Mouse (Mus musculus) left cerebral cortex, postnatal 25 days (tissue): Measurements from ENCODE around the gene Nanp. TPM values are rescaled to one million over a fixed set of nuclear protein-coding genes. Genes with fewer than 3 reads are reported as not detected.

ENCODE experiments used
- DNase-seq, 2 experiments: peaks; one replicate each; pipeline ENCODE4 v3.0.0; 2022; ENCODE audit warnings: low spot score in 2 of 2, mixed read lengths in 1 of 2
- intact Hi-C: fragments of 180-260 bp; cut with DNase I; formaldehyde crosslinking; loops from one replicate; pipeline ENCODE4 v1.15.1; 2025
- total RNA-seq, 2 experiments: library from RNA; stranded (reverse); gene quantifications; 2 replicates each; pipeline ENCODE4 v1.2.3; 2021

Gene Nanp
- total RNA-seq, result 10 to 100 TPM; 25.1 to 31.1 TPM

DNA sequence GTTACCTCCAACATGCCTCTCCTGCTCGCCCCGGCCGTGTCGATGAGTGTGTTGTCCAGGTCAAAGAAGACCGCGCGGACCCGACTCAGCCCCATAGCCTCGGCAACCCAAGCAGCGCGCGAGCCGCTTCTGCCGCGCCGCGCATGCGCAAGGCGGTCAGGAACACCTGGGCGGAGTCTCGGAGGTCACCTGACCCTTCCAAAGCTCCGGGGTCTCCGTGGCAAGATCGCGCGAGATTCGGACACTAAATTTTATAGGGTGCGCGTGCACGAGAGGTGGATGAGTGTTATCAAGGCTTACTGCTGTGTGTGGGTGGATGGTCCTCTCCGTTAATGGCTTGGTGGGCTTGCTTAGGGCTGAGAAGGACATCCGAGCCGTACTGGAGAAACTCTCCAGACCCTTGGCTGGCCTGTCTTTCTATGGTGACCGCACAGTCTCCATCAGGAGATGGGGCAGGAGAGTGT lies at the start of gene Nanp, which contains the start of gene Ninl:
Nanp (minus strand) TSS at position 167 of the 464 bp plus-strand sequence.
Ninl (minus strand) TSS at position 151 of the 464 bp plus-strand sequence.
- intact Hi-C loops, result no loop called here
- peak; percentile 90 to 95 for DNase-seq

DNA sequence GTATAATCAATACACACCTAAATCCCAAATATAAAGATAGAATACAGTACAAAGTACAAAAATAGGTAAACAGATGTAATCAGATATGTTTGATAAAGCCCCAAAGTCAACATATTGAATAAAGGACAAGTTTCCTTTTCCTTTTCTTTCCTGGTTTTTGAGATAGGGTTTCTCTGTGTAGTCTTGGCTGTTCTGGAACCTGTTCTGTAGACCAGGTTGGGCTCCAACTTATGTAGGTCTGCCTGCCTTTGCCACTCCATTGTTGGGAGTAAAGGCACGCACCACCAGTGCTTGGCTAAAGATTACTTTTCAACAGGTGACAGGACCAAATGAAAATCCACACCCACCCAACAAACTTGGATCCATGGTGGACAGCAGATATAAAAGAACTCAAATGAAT lies 17.4 kb upstream of the Nanp start:
- DNase-seq, result no peak
- intact Hi-C loops, result no loop called here

DNA sequence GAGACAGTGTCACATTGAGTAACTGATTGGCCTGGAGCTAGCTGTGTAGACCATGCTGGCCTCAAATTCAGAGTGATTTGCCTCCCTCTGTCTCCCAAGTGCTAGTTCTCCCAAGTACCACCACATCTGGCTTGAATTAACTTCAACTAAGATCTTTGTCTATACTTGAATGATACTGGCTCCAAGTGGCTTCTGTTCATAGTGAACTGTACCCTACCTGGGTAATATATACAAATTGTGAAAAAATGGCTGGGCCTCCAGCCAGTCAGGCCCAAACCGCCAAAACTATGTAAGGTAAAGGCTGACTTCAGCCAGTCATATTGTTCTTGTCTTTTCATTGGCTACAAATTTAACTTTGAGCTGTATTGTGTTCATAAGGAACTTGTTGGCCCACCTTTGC lies 1.2 kb upstream of the Nanp start:
- intact Hi-C loops, result no loop called here
- DNase-seq, result no peak

DNA sequence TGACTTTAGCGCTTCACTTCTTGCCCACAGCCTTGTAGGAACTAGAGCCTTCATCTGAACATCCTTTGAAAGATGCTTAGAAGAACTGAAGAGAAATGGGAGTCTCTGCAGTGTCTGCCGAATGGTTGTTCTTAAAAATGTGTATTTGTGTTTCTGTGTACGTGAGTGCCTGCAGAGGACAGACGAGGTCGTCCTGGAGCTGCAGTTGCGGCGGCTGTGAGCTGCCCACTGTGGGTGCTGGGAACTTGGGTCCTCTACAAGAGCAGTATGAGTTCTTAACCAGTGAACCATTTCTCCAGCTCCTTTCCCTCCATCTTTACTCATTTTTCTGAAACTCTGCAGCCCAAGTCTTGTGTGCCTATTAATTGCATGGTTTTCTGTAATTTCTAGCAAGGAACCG lies 528 bp upstream of the Nanp start:
- intact Hi-C loops, result no loop called here
- no peak for DNase-seq

DNA sequence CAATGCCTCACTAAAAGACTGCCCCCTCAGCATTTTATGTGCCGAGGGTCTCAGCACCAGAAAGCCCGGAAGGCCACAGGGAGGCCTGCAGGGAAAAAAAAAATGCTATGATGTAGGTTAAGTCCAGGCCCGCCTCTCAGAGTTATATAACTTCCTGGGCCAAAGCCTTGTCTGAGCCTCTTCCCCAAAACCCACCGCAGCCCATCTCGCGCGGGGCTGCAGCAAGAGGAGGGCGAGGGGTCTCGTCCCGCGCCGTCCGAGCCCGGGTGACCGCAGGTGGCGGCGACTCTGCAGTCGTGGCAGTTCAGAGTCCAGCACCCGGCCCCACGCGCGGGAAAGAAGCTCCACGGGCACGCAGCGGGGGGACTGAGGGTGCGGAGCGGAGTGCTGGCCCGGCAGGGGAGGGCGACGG lies 381 bp downstream of the Nanp start:
- DNase-seq, result peak in 1 of 2 experiments; percentile 65
- intact Hi-C loops, result no loop called here

DNA sequence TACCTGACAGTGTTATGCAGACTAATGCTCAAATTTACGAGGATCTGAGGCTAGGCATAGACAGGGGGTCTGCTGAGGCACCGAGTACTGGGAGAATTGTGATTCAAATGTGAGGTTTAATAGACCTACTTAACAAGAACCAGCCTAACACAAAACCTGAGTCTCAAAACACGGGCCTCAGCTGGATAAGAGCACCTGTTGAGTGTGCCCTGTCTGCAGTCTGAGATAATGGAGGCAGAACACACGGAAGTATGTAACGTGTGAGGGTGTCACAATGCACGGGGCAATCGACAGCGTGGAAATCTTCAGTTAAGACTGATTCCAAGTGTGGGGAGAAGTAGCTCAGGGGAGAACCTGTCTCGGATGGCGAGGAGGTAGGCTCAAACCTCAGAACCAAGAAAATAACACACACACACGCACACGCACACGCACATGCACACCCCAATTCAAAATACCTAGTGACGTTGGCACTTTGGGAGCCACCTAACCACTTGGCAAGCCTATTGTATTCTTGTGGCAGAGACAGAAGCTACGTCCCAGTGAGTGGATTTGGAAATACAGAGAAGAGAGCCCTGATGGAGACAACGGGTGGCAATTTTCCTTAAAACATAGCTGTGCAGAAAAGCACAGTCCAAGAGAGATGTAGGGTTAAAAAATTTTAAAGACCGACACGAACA lies 1.2 kb downstream of the Nanp start:
- intact Hi-C loops, result no loop called here
- DNase-seq, result peak in 1 of 2 experiments; percentile 25

DNA sequence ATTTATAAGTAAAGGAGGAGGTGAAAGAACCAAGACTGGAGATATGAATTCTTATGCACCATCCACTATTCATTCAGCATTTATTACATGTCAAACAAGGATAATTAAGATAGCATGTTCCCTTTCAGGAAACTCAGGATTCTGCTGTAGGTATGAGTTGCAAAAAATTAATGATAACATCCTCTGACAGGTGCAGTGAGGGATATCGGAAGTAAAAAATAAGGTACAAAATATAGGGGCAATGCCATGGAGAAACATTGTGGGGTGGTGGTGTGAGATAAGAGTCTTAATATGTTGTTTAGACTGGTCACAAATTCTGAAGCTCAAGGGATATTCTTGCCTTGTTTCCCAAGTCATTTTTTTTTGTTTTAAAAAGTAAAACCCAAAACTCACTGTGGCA lies 1.9 kb downstream of the Nanp start:
- DNase-seq, result no peak
- intact Hi-C loops, result no loop called here

DNA sequence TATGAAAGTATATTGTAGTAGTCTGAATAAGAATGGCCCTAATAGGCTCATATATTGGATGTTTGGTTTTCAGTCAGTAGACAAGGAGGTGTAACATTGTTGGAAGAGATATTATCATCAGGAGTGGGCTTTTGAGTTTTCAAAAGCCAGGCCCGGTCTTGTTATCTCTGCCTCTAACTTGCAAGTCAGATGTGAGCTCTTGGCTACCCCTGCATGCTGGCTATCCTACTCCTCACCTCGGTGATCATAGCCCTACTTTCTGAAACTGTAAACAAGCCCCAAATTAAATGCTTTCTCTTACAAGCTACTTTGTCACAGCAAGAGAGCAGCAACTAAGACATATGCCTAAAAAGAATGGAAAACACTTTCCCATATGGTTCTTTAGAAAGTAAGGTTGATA lies 2.5 kb downstream of the Nanp start:
- intact Hi-C loops, result no loop called here
- DNase-seq, result no peak

DNA sequence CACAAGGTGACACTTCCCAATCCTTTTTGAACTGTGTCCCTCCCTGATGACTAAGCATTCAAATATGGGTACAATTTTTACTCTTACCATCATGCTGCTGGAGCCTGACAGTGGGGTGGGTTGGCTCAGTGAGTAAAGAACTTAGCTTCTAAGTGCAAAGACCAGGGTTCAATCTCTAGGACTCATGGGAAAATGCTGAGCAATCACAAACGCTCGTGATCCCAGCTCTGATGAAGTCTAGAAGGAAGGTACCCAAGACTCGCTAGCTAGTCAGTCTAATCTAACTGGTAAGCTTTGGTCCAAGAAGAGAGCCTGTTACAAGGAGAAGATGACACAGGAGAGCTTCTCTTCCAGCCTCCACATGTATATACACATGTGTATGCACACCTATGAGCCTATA lies 4.8 kb downstream of the Nanp start:
- no peak for DNase-seq
- intact Hi-C loops, result no loop called here

DNA sequence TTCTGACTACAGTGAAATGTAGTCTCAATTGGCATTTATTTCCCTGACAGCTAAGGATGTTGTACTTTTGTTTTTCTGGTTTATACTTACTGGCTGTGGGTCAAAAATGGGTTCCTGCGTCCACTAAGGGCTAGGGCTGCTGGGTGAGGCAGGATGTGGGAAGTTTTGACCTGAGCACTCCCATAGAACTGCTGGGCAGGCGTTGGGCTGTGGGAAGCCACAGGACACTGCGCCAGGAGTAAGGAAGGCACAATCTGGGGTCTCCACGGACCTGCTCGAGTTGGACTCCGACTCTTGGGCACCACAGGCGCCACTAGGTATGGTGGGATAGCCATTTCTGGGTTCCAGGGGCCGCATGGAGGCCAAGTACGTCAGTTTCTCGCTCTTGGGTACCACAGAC lies 18.0 kb downstream of the Nanp start:
- intact Hi-C loops, result no loop called here
- no peak for DNase-seq

DNA sequence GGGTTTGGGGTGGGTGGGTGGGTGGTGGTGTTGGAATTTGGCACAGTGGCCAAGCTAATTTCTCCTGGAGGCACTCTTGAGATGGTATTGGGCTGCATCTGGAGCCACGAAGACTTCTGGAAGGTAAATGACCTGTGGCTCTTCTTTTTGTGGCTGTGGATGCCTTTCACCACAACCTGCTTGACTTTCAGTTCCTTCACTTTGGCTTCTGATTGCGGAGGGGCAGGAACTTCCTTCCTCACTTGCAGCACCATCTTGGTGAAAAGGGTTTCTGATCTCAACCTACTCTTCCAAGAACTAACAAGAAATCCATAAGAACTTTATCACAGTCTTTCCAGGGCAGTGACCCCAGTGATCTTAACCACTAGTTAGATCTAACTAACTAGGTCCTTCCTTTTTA lies 23.9 kb downstream of the Nanp start:
- intact Hi-C loops, result no loop called here
- DNase-seq, result no peak

DNA sequence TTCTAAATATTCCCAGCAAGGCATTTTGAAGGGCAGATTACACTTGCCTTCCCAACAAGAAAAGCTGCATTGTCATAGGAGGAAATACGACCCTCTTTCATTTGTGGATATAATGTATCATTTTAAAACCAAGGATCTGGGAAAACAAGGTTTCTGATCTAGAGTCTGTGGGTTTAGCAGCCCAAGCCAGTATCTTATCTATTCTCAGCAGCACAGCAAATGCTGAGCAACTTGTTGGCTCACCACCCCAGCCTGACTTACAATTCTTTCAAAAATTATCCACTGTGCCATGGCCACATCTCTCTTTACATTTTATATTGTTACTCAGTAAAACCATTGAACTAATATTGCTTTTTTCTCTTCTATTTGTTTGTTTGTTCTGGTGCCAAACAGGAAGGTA lies 27.9 kb downstream of the Nanp start:
- intact Hi-C loops, result no loop called here
- DNase-seq, result no peak

DNA sequence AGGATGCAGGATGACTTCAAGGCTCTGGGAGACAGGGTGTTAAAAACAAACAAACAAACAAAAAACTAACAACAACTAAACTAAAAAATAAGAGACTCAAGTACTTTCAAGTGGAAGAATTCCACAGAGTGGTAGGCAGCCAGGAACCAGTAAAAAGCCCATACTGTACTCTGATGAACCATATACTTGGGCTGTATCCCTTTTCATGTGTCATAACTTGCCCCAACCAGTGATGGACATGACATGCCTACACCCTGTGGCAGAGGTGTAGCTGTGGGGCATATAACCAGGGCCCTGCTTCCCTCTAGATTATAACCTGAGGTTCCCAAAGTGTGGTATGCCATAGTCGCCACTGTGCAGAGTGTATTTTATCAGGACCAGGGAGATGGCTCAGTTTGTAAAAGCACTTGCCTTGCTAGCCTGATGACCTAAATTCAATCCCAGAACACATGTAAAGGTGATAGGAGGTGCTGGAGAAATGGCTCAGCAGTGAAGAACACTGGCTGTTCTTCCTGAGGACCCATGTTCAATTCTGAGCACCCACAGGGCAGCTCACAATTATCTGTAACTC lies 29.6 kb downstream of the Nanp start:
- intact Hi-C loops, result loop anchor here (10.0 kb wide), 1 partner anchor 205 kb away; no protein-coding TSS in a partner anchor
- DNase-seq, result no peak

DNA sequence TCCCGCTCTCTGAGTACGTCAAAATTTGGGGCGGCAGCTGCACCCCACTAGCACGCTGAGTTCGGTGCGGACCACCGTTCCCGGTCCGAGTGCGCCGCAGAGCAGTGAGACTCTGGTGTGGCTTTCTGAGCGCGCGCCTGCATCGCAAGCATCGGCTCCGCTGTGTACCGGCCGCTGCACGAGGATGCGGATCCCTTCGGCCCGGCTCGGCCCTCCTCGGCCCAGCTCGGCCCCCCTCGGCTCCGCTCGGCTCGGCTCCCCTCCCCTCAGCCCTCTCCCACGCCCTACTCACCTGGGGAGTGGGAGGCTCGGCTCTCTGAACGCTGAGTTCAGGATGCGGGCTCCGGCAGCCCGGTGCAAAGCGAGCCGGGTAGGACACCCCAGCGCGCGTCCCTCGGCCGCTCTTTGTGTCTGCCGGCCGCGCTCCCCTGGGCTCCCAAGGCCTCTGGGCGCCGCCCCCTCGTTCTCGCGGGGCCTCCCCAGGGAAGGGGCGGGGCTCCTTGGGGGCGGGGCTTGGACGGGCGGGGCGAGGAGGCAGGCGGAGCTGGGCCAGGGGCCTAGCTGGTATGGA lies 30.2 kb downstream of the Nanp start:
- intact Hi-C loops, result loop anchor here (10.0 kb wide), 1 partner anchor 204 kb away; no protein-coding TSS in a partner anchor
- peak; percentile 67 to 76 for DNase-seq

DNA sequence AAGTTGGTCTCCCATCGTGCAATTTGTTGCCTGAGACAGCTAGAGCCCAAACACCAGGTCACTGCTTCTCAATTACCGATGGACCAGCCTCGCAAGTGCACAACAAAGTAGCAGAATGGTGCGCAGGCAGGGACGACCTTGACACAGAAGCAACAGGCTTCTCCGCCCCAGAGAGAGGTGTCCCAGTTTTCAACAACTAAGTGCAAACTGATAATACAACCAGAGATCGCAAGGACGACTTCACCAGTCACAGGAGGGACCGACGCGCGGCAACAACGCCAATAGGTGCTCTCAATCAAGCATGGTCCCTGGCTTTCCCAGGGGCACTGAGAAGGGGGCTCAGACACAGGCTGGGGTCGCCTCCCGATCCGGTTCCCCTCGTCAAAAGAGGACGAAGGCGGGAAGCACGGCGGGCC lies 30.7 kb downstream of the Nanp start:
- intact Hi-C loops, result loop anchor here (10.0 kb wide), 1 partner anchor 204 kb away; no protein-coding TSS in a partner anchor
- DNase-seq, result no peak

DNA sequence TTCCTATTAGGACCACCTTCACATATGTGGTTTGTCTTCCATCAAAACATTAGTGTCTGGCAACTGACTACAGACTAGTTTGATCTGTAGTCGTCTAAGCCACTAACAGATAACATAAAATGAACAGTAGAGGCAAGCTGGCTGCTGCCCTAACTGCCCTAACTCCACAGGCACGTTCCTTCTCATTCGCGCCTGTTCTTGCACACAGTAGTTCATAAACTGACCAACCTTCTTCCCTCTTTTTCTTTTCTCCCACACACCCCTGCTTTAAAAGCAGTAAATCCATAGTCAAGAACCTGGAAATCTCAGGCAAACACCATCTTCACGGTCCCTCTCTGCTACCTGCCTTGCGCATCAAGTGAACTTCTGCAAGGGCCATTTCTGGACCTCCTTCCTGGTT lies 31.2 kb downstream of the Nanp start:
- DNase-seq, result no peak
- intact Hi-C loops, result loop anchor here (10.0 kb wide), 1 partner anchor 203 kb away; no protein-coding TSS in a partner anchor

DNA sequence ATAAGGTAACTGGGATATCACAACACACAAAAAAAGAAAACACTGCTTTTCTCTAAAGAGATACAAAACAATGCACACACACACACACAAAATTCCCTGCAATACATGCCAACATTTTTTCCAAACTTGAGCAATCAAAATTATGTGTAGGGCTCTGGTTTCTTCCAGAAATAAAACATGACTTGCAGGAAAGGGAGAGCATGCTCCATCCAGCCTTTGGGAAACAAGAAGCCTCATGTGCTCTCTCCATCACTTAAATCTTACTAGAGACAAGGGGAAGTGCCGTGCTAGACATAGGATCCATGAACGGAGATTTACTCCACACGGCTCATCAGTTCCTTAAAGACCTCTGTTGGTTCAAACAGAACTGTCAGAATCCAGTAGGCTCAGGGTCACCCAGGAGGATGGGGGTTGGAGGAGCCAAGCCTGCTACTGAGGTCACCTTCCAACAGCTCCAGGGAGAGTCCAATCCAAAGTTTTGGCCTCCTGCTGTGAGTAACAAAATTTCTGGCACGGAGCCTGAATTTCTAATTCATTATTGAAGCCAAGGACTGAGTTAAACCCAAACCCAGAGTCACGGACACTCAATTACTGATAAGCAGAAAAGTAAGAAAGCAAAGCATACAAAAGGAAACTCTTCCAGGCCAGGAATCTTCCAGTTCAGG lies 32.8 kb downstream of the Nanp start:
- DNase-seq, result no peak
- intact Hi-C loops, result loop anchor here (10.0 kb wide), 1 partner anchor 202 kb away; no protein-coding TSS in a partner anchor

DNA sequence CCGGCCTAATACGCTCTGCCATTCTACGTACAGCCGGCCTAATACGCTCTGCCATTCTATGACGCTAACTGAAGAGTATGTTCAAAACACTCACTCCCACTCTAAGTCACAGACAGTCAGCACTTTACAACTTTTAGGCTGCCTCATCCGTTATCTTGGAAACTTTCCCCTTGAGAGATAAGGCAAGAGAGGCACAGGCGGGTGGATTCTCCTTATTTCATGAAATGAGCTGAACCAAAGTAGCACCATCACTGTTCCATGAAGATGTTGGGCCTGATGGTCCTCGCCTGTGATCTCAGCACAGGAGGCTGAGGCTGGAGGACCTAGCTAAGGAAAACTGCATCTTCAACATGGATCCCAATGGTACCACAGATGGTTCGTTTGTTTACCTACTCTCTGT lies 34.8 kb downstream of the Nanp start:
- intact Hi-C loops, result loop anchor here (5.0 to 10.0 kb wide), 5 partner anchors 82 to 392 kb away; partner anchors contain the start of gene Gins1

DNA sequence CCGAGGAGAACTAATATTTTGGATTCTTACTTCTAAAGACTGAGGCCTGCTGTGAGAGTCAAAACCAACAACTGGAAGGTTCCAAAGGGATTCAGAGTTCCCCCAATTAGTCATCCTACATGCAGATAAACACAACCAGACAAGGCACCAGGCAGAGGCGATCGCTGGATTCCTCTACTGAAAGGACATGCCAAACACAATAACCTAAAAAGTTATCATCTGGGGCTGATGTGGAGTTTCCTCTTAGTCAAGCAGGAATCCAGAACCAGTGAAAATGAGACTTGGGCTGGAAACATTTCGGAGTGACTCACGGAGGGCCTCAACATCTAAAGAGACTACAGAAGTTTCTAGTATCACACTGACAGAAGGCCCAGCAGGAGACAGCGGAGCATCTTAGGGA lies 35.4 kb downstream of the Nanp start:
- intact Hi-C loops, result loop anchor here (5.0 to 10.0 kb wide), 5 partner anchors 81 to 391 kb away; partner anchors contain the start of gene Gins1
- no peak for DNase-seq

More for the DNA sequence above, 34.8 kb downstream of the Nanp start:
- no peak for DNase-seq

DNA sequence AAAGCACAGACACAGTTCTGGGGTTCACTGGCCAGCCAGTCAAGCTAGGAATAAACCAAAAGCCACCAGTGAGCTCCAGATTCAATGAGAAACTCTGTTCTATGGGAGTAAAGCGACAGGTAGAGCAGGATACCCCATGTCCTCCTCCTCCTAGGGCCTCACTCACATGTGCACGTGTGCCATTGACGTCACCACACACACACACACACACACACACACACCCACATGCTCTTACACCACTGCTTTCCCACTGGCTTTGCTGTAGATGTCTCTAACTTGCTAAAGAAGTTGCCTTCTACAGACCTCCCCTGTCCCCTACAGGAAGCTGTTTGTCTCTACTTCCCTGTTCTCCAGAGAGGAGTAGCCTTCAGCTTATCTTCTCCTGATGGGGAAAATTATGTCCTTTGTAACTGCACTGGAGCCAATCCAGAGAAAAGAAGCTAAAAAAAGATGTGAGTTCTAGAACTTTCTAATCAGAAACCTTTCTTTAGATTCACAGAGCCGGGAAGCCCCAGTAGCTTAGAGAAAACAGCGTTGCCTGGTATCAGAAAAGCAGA lies 37.5 kb downstream of the Nanp start:
- intact Hi-C loops, result loop anchor here (5.0 to 10.0 kb wide), 5 partner anchors 79 to 389 kb away; partner anchors contain the start of gene Gins1
- no peak for DNase-seq
